Mouse (Mus musculus) G1E-ER4 (cell line): ENCODE results near the gene 1700017B05Rik. TPM values are rescaled to one million over a fixed set of nuclear protein-coding genes. Genes with fewer than 3 reads are reported as not detected.
A peak's percentile ranks its signal among the peaks of the same experiment; 100 is the strongest.

Experiments
- GATA1 ChIP-seq: IDR thresholded peaks from one replicate; pipeline ENCODE4 v1.8.0; 2012; ENCODE audit warnings: low read length, inconsistent platforms
- polyA plus RNA-seq: library from polyadenylated mRNA; stranded (reverse); fragments of >175 nt; gene quantifications from 2 replicates; pipeline ENCODE4 v1.2.3, GENCODE M21; 2012

Gene 1700017B05Rik
- 160 and 186 TPM in 2 replicates for polyA plus RNA-seq

DNA sequence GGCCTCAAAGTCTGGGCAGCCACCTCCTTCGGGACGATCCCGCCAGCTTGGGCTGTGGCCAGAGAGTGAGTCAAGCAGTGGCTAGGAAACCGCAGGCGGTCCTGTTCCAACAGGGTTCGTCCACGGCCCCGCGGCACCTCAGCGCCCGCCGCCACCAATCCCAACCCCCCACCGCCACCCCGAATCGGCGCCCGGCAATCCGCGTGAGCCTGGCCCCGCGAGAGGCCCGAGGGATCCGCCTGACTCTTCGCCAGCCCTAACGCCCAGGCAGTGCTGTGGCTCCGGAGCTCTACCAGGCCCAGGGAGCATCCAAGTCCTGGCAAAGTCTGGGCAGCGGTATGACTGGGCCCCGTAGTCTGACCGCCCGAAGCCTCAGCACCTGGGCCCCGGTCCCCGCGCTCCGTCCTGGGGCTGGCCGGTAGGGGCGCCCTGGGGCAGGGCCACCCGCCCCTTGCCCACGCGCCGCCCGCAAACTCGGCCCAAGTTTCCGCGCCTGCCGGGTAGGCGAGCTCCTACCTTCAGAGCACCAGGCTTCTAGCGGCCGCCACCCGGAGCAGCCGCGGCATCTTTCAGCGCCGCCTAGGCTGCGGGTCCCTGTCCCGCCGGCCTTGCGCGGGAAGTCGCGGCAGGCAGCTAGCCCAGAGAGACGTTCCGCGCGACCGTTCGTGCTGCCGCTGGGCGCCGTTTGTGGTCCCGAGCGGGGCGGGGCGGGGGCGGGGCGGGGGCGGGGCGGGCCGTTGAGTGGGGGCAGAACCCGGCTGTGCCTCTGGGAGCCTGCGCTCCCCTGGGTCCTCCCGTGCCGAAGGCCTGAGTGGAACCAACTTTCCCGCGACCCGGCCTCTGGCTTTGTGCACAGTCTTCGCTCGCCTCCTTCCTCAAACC lies at the start of gene 1700017B05Rik:
Gene 1700017B05Rik, minus strand, starts transcription at position 700 of the 882 bp plus-strand sequence.
- TF ChIP-seq GATA1: no peak

DNA sequence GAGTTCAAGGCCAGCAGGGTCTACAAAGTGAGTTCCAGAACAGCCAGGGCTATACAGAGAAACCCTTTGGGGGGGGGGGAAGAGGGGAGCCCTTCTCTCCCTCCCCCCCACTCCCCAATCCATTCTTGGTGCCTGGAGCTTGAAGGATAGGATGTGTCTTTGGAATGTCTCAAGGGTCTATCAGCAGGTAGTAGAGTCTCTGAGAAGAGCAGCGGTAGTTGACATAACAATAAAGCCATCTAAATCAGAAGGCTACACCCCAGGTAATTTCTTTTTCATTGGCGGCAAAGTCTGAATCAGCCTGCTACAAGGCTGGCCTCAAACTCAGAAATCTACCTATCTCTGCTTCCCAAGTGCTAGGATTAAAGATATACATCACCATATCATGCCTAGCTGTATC lies 48.5 kb upstream of the 1700017B05Rik start:
- no peak for TF ChIP-seq GATA1

DNA sequence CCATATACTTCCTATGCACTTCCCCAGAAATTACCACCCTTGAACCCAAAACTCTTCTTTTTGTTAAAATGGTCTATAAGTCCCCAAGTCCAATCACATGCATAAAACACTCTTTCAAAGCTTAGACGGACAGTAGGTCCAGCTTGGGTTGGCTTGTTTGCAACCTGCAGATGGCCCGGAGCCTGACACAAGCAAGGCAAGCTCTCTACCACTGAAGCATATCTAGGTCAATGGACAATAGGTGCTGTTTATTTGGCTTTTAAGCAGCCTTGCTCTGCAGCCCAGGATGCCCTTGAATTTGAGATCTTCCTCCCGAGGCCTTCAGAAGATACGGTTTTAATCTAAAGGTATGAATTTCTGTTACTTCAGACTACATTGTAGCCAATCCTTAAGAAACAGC lies 46.9 kb upstream of the 1700017B05Rik start:
- no peak for TF ChIP-seq GATA1

DNA sequence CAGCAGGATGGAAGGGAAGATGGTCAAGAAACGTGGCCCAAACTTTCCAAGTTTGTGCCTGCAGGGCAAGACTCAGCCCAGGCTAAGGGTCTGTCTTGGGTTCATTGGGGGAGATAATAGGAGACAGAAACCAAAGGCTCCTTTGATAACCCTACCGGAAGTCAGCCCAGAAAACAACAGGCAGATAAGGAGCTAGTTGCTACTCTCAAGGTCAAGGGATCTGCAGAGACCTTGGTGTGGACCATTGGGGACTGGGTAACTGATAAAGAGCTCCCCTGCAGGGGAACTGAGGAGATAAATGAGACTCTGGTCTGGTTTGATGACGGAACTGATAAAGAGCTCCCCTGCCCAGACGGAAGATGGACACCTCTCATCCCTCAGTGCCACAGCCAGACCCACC lies 45.0 kb upstream of the 1700017B05Rik start:
- peak; percentile 88 for TF ChIP-seq GATA1

DNA sequence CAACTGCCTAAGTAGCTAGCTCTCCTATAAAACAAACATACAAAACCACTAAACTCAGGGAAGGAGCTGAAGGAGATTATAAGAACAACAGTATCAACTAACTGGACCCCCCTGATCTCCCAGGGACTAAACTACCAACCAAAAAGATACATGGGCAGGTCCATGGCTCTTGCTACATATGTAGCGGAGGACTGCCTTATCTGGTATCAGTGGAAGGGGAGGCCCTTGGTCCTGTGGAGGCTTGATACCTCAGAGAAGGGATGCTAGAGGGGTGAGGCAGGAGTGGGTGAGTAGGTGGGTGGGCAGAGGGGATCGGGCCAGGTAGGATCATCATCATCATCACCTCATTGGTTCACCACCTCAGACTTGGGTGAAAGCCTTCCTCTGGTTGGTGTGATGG lies 41.8 kb upstream of the 1700017B05Rik start:
- no peak for TF ChIP-seq GATA1

DNA sequence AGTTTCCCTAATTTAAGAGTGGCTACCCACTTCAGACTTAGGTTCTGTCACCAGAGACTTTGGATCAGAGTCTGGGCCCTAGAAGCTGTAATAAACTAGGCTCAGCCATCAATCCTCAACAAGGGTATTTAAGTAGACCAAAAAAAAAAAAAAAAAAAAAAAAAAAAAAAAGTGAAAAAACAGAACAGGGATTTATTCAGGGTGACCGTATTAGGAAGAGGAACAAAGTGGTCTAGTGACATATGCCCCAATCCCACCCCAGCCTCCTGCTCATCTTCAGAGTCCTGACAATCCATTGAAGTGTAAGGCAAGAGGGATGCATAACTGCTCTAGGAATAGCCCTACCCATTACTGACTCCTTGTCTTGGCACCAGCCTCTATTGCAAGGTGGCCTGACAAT lies 40.9 kb upstream of the 1700017B05Rik start:
- no peak for TF ChIP-seq GATA1

DNA sequence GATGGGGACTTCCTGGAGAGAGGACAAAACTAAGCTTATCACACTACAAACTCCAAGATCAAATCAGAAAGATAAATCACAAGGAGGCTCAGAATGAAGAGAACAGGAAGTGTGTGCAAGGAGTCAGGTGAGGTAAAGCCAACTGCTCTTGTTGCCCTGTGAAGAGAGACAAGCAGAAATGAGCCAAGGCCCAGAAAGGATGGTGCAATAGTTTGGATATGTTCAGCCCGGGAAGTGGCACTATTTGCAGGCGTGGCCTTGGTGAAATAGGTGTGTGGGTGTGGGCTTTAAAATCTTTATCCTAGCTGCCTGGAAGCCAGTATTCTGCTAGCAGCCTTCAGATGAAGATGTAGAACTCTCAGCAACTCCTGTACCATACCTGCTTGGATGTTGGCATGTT lies 38.4 kb upstream of the 1700017B05Rik start:
- TF ChIP-seq GATA1: no peak

DNA sequence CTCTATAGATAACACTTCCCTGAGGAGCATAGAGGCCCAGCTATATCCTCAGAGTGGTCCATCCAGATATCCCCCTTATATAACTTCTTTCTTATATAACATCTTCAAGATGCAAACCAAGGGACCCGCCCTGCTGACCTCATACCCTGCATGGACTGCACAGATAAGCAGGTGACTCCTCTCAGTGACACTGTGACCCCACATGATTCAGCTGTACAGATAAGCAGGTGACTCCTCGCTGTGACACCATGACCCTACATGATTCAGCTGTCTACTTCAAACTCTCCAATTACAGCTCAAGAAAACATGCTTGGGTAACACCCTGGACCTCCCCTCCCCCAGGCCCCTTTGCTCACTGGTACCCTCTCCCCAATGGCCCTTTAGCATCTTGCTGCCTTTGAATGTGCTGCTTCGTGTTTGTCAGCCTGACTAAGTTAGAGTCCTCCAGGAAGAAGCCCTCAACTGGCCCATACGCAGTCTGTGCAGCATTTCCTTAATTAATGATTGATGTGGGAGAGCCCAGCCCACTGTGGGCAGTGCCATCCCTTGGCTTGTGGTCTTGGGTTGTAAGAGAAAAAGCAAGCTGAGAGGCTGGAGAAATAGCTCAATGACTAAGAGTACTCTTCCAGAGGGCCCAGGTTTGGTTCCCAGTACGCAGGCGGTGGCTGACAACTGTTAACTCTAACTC lies 37.5 kb upstream of the 1700017B05Rik start:
- peak; percentile 98 for TF ChIP-seq GATA1

DNA sequence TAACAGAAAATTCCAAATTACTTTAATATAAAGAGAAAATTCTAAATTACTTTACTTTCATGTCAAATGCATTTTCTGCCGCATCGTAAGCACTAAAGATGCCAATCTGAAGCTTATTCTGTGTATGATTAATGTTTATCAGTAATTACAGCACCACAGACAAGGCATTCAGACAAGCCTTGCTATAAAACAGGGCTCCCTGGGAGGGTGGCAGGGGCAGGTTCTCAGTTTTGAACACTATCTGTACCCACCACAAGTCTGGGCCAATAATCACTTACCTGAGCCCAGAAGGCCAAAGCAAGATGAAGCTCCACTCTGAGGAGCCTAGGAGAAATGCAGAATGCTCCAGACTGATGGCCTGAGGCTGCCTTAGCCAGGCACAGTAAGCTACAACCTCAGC lies 35.5 kb upstream of the 1700017B05Rik start:
- TF ChIP-seq GATA1: no peak

DNA sequence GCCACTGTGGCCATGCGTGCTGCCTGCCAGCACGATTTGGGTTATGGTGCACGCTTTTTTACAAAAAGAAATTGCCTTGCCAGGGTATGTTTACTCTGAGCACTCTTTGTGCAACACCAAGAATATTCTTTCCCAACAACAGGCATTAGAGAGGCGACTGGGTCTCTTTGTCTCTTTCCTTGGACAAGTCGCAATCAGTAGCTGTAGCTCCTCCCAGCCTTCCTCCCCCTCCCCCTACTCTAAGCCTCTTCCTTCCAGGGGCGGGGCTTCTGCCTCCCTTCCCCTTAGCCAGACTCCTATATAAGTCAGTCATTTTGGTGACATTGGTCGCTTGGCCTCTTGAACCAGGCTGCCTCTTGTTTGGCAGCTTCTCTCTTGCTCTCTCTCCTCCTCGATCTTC lies 33.9 kb upstream of the 1700017B05Rik start:
- TF ChIP-seq GATA1: no peak

DNA sequence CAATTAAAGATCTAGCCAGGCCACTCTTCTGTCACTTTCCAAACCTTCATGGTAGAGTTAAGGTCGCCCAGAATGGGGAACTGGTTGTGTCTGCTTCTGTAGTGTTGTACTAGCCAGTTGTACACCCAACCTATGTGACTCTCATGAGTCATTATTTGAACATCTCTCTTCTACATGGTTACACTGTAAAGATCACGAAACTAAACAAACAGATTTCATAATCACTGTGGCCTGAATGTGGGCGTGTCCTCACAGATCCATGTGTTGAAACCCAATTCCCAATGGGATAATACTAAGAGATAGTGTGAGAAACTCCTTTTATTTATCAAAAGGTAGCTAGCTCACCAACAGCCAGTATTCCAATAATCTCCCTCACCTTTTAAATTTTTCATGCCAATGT lies 33.3 kb upstream of the 1700017B05Rik start:
- no peak for TF ChIP-seq GATA1

DNA sequence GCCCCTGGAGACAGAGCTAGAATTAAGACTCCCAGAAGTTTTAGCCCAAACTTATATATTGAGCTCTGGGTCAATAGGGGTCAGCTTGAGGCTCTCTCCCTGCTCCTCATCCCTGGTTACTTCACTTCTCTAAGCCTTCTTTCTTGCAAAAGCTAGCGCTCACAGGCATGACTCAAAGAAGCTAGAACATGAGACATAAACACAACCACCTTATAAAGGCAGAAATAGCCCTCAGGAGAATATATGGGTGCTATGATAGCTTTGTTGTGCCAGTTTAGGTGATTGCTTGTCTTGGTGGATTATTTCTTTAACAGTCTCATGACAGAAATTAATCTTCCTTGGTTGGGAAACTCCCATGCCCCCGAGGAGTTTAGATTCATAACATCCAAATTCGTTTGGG lies 32.5 kb upstream of the 1700017B05Rik start:
- TF ChIP-seq GATA1: no peak

DNA sequence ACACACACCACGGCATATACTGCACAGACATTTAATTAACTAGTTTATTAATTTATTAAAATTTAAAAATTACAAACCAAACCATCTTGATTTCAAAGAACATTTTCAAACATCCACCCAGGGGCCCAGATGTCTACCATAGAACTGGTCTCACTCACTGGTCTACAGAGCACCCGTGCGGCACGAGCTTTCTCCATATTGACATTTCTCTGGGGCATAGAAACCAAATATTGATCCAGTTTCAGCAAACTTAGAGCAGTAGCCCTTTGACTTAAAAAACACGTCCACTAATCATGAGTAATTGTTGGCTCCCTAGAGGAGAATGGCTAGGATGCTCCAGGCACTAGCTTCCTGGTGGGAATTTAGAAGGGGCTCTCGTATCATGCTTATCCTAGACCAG lies 24.8 kb upstream of the 1700017B05Rik start:
- no peak for TF ChIP-seq GATA1

DNA sequence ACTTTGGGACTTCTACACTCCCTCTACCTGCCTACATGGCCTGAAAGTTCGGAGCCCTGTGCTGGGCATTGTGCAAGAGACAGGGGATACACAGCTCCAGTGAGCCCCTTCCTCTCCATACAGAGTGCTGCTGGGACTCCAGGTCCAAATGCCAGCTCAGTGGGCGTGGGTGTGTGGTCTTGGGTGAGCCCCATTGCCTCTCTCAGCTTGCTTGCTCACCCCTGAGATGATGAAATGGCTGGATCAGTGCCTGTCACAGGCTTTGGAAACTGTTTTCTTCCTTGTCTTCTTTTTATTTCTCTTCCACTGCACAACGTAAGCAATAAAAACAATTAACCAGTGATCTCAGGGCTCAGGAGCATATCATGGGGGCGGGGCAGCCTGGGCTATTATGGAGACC lies 20.9 kb upstream of the 1700017B05Rik start:
- TF ChIP-seq GATA1: no peak

DNA sequence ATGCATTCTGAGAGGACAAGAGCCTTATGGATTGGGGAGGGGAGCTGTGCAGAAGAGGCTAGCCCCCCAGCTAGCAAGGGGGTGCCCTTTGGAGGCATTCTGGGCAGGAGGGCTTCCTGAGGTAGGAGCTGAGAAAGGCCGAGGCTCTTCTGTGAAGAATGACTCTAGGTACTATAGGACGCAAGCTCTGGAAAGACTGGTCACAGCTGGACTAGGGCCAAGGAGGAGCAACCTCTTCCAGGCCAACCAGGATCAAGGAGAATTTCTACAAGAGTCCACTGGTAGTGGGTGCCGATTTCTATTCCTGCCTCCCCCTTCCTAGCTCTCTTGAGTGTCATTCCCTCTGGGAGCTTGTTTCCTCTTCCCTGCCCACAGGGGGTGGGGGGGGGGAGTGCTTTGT lies 20.3 kb upstream of the 1700017B05Rik start:
- TF ChIP-seq GATA1: no peak

DNA sequence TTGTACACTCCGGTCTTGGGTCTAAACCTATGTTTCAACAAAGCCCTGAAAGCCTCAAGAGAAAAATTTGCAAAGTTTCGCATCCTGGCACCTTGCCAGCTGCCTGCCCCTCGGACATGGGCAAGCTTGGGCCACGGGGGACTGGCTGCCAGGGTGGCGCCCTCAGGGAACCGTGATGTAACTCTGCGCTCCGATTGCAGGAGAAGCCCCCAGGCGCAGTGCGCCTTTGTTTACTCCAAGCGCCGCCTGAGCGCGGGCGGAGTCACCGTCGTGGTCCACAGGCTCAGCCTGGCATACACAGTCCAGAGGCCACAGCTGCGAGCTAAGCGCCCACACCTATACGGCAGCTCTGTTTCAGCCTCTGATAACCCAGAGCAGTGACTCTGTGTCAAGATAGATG lies 19.1 kb upstream of the 1700017B05Rik start:
- TF ChIP-seq GATA1: no peak

DNA sequence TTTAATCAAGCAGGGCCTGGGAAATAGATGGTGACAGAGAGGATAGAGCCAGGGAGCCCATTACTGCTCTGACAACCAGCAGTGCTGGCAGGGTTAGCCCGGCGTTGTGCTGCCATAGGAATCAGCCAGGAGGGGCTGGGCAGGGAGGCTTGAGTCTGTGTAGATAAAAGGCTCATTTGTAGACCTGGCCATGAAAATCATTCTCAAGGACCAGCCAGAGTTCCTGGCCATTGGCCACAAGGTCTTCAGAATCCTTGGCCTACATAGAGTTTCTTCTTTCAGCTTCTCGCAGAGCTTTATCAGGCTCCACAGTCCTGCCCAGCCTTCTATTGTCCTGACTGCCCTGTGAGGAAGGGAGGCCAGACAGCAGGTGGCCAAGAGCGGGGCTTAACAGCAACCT lies 17.0 kb upstream of the 1700017B05Rik start:
- no peak for TF ChIP-seq GATA1

DNA sequence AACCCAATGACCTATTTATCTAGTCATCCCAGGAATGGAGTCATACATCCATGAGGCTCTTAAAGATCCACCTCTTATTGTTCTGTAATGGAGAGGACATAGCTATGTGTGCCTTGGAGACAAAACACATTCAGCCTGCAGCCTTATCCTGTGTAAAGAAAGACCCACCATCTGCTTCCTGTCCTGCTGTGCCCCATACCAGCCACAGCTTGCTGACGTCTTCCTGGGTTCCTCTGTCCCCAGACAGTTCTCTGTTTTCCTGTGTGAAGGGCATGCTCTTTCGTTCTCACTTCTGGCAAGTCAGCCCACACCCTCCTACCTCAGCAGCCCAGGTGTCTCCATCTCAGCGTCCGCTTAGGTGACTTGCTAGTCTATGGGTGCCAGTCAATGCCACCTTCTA lies 15.9 kb upstream of the 1700017B05Rik start:
- no peak for TF ChIP-seq GATA1
